Comparison of ENCODE assay signal across 9 mouse cellular contexts in the genomic region with DNA sequence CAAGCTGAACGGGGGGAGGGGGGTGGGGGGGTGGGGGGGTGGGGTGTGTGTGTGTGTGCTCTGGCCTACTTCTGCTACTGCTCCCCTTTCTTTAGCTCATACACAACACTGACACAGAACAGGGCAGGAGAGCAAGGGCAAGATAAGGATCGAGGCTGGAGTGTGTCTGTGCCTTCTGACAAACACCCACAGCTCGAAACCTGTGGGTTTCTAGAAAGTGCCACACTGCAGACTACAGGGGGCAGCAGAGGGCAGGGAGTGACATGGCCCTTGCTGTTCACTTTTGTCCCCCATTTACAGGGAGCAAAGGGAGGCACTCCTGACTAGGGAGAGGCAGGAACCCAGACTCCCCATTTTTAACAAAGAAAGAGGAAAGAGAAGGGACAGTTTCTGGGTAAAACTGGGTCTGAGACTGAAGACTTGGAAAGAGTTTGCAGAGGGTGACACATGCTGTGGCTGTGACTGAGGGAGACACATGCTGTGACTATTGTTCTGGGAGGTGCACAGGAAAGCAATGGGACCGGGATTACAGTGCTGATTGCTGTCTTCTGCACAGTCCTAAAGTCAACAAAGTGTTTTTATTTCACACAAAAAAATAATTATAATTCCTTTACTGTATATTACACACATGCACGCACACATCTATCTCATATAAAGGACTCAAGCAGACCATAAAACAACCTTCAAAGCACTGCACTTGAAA. TPM values are rescaled to one million over a fixed set of nuclear protein-coding genes. Genes with fewer than 3 reads are reported as not detected.
DNase-seq lines count a peak whose midpoint lies in the region; ATAC-seq and TF ChIP-seq lines count a peak whose summit lies in the region.
"Had no signal": no experiment of that assay in that cellular context is flagged by ENCODE, and none has a peak within 500 bp of the region (broad histone marks: within the 10 kb centered on the region; RNA-seq: fewer than 3 reads in every experiment).

No protein-coding gene starts in this region.

- peak; percentile 23; the same call in 1 of the 2 replicates for ATAC-seq in forebrain, embryonic 12.5 days (ENCODE audit: low FRiP score)
- ATAC-seq in kidney, postnatal 0 days (replicated peaks; ENCODE audit: low FRiP score, low read depth), result no peak
- ATAC-seq in megakaryocyte progenitor cell, adult 5-6 weeks (replicated peaks; ENCODE audit: poor library complexity), result peak; percentile 92

- no peaks in the 10 kb centered on the region; the same call in 1 of the 2 replicates for H3K9me3 ChIP-seq in forebrain, embryonic 12.5 days
- H3K9me3 ChIP-seq in kidney, postnatal 0 days (replicated peaks; ENCODE audit: low read length), result no peaks in the 10 kb centered on the region
- H3K9me3 ChIP-seq: G1E had no signal

- TF ChIP-seq CTCF in kidney, postnatal 0 days (IDR thresholded peaks at IDR 0.05; ENCODE audit: low read depth), result peak; percentile 77

- DNase-seq in cerebellum, postnatal 10 days, result peak; percentile 72 to 76
- DNase-seq in cerebellum, adult 9-11 months, result no peak
- DNase-seq in urinary bladder, postnatal 14 days (ENCODE audit: low spot score), result peak; percentile 66
- no peak for DNase-seq in urinary bladder, postnatal 10 days (ENCODE audit: low spot score)
- peak; percentile 54 for DNase-seq in kidney, postnatal 0 days (ENCODE audit: low spot score)
- DNase-seq in splenic B cell, adult 2 months (ENCODE audit: low read depth, low spot score), result peak; percentile 71

- no peak overlapping the region for H3K4me3 ChIP-seq in forebrain, embryonic 12.5 days (replicated peaks)
- H3K4me3 ChIP-seq in kidney, postnatal 0 days (replicated peaks; ENCODE audit: low read depth, low read length), result no peak overlapping the region

- WGBS in forebrain, embryonic 12.5 days, result 50% methylated on average over 5 of the region's 5 CpGs
- 64% methylated on average over 5 of the region's 5 CpGs for WGBS in kidney, postnatal 0 days

- peaks cover 16% of the 10 kb centered on the region for H3K36me3 ChIP-seq in forebrain, embryonic 12.5 days (replicated peaks)
- 0 out of 2 replicates have a peak, but pooled peaks cover 4% of the 10 kb centered on the region for H3K36me3 ChIP-seq in kidney, postnatal 0 days (ENCODE audit: insufficient read depth, low read length)
- H3K36me3 ChIP-seq in splenic B cell, adult 2 months (ENCODE audit: control insufficient read depth, insufficient read depth, low read length, poor library complexity, severe bottlenecking), result no peaks in the 10 kb centered on the region; the same call in 1 of the 2 replicates
- H3K36me3 ChIP-seq: G1E had no signal

- H3K27me3 ChIP-seq in forebrain, embryonic 12.5 days, result no peaks in the 10 kb centered on the region
- H3K27me3 ChIP-seq in kidney, postnatal 0 days (ENCODE audit: insufficient read depth, low read length), result no peaks in the 10 kb centered on the region
- H3K27me3 ChIP-seq in splenic B cell, adult 2 months (ENCODE audit: control insufficient read depth, insufficient read depth, low read length, poor library complexity, severe bottlenecking), result no peaks in the 10 kb centered on the region

- H3K4me2 ChIP-seq in forebrain, embryonic 12.5 days, result no peak overlapping the region
- no peak overlapping the region for H3K4me2 ChIP-seq in kidney, postnatal 0 days (ENCODE audit: low read length)

- no peak overlapping the region for H3K9ac ChIP-seq in forebrain, embryonic 12.5 days
- no peak overlapping the region for H3K9ac ChIP-seq in kidney, postnatal 0 days (ENCODE audit: low read depth, low read length)

- H3K27ac ChIP-seq in forebrain, embryonic 12.5 days, result no peak overlapping the region
- no peak overlapping the region for H3K27ac ChIP-seq in kidney, postnatal 0 days

- no peaks in the 10 kb centered on the region for H3K4me1 ChIP-seq in forebrain, embryonic 12.5 days
- H3K4me1 ChIP-seq in kidney, postnatal 0 days (replicated peaks; ENCODE audit: insufficient read depth, low read length), result no peaks in the 10 kb centered on the region; the same call in 1 of the 2 replicates

RNA-seq across cellular contexts. Expression of gene Panx1, which starts 16.1 kb away (rescaled TPM):
- polyA plus RNA-seq in forebrain, embryonic 12.5 days (2016; fragmentation: Nextera tagmentation; extraction: Ambion mirVana), result 86.8 and 100 TPM in 2 replicates
- 29.9 and 37.3 TPM in 2 replicates for polyA plus RNA-seq in kidney, postnatal 0 days (2015; fragmentation: Nextera tagmentation; extraction: Ambion mirVana)
- 12.9 and 19.2 TPM in 2 replicates for total RNA-seq in megakaryocyte progenitor cell, adult 5-6 weeks (2015)
- total RNA-seq in megakaryocyte progenitor cell, adult 5-6 weeks (2017), result 8.0 and 13.1 TPM in 2 replicates
- polyA plus RNA-seq: G1E had no signal

Comparison
In these comparisons a context has a peak if more than half of its experiments do, and no peak if none do; other contexts are left out.
1. DNase-seq: peak in cerebellum, postnatal 10 days (2 of 2), urinary bladder, postnatal 14 days (single experiment), kidney, postnatal 0 days (single experiment) and splenic B cell, adult 2 months (single experiment); none in cerebellum, adult 9-11 months (single experiment) and urinary bladder, postnatal 10 days (single experiment).